Mouse (Mus musculus): Measurements from ENCODE around the gene Elp5.

Gene Elp5

DNA sequence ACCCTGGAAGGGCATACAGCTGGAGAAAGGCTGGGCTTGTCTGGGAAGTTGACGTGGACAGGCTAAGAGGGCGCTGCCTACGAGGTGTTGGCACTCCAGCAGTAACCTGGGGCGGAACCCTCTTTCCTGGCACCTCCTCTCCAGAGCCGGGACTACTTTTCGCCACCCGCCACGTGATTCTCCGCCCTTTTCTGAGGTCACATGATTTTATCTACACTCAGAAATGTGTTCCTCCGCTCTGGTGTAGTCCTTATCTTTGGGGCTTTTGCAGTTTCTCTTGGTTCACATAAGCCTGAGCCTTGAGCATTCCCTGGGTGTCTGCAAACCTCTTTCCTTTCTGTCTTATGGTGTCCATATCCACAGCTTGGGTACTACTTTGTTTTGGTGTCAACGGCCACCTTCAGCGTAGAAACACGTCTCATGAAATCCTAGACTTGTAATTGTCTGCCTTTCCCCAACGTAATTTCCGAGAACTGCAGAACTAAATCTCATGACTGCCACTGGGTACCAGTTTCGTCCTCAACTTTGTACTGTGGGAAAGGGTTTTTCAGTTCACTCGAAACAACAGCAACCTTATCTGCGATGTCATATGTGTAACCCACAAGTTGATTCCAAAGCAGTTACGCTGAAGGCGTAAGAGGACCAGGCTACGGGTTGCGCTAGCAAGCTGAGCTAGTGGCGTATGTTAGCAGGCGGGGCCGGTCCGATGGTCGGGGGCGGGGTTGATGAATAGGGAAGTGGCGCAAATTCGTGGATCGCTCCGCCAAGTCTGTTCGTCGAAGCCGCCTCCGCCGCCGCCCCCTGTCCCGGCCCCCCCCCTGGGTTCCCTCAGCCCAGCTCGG, 8.8 kb upstream of the Elp5 start, which contains the start of gene Gabarap:
Gene Gabarap, plus strand, starts transcription at position 294 of the 842 bp plus-strand sequence.
- peak; percentile 97 to 98 for DNase-seq

- DNase-seq, result no peak
Observed at GRCm38 (mm10) chr11:69989949-69990348, 7.6 kb upstream of the Elp5 start.

GRCm38 (mm10) chr11:69984431-69984830, 2.1 kb upstream of the Elp5 start:
- no peak for DNase-seq

GRCm38 (mm10) chr11:69983377-69983776, 1.1 kb upstream of the Elp5 start:
- DNase-seq, result no peak

- no peak for DNase-seq
Observed at GRCm38 (mm10) chr11:69982877-69983276, 560 bp upstream of the Elp5 start.

GRCm38 (mm10) chr11:69981141-69981762, 1.1 kb downstream of the Elp5 start, which contains the start of gene Ctdnep1:
Gene Ctdnep1 (plus strand): TSS chr11:69981156.
- DNase-seq, result peak; percentile 45 to 60

DNA sequence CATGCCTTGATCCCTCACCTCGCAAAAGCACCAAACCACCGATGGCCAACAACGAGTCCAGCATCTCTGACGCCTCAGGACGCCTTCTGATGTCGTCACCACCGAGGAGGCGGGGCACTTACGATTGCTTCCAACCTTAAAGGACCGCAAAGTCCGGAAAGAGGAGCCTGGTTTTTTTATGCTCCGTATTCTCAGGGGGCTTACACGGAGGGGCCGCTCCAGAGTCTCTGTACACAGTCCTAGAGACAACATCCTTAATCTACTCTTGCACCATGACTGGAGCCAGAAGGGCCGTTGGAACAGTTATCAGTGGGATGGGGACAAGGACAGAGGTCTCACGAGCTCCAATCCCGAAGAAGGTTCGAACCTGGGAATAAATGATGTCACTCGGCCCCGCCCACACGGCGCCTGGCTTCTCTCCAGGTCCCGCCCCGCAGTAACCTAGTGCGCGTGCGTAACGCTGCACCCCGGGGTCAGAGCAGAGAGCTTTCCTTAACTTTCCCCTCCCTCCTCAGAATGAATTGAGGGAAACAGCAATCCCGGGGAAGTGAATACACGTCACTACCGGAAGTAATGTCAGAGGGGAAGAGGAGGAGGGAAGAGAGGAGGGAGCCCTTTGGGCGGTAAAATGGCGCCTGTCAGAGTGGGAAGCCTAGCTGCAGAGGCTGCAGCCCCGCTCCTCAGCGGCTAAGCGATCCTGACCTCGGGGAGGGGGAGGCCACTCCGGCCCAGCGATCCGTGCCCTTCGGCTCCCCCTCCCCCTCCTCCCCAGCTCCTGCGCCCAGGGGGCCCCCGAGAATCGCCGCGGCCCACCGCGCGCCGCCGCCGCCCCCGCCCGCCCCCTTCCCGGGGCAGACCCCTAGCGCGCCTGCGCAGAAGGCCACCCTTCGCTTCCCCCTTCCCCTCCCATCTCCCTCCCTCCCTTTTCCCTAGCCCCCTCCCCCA, 1.8 kb downstream of the Elp5 start:
- DNase-seq, result peak; percentile 98

GRCm38 (mm10) chr11:69979827-69980195, 2.5 kb downstream of the Elp5 start:
- DNase-seq, result no peak

- DNase-seq, result no peak
Observed at GRCm38 (mm10) chr11:69976271-69976670, 6.0 kb downstream of the Elp5 start.

DNA sequence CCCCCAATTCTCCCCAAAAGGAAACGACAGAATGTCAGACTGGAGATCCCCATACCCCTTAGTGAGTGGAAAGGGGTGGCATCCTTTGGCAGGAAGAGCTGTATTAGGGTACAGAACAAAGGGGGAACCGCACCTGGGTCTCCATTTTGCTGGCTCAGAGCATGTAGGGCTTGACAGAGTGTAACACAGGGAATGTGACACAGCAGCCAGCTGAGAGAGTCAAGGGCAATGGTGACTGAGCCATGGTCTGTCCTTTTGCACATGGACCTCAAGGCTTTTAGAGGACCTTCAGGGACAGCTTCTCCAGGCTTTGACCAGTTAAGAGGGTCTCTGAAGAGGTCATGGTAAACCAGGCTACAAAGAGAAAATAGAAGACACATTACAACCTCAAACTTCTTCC, 7.4 kb downstream of the Elp5 start:
- DNase-seq, result no peak

DNA sequence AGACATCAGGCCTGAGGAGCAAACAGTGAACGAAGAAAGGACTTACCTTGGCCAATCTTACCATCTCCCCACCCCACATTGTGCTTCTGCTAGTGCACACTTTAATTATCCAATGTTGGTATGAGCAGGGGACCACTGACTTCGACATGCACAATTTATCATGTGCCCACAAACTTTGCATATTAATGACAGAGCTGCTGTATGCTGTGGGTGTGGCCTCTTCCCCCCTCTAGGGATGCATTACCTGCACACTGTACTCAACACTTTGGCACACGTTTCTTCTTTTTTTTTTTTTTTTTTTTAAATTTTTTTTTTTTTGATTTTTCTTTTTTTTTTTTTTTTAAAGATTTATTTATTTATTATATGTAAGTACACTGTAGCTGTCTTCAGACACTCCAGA, 11.5 kb downstream of the Elp5 start:
- no peak for DNase-seq

- DNase-seq, result no peak
Observed at GRCm38 (mm10) chr11:69970222-69970621, 12.1 kb downstream of the Elp5 start.

DNA sequence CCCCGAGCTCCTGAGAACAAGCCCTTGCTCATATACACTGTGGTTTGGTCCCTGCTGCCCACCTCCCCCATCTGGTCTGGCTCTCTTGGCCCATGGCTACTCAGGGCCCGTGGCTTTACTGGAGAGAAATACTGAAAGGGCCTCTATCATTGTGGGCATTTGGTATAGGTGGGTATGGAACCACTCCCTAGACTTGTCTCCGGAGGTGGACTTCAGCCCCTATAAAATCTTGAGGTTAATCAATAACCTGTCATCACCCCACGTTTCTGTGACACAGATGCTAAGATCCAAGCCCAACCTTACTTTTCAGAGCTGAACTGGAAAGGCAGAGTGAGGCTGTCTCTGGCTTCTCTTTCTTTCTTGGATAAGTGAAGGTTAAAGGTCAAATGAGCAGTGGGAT, 13.5 kb downstream of the Elp5 start:
- DNase-seq, result no peak

DNA sequence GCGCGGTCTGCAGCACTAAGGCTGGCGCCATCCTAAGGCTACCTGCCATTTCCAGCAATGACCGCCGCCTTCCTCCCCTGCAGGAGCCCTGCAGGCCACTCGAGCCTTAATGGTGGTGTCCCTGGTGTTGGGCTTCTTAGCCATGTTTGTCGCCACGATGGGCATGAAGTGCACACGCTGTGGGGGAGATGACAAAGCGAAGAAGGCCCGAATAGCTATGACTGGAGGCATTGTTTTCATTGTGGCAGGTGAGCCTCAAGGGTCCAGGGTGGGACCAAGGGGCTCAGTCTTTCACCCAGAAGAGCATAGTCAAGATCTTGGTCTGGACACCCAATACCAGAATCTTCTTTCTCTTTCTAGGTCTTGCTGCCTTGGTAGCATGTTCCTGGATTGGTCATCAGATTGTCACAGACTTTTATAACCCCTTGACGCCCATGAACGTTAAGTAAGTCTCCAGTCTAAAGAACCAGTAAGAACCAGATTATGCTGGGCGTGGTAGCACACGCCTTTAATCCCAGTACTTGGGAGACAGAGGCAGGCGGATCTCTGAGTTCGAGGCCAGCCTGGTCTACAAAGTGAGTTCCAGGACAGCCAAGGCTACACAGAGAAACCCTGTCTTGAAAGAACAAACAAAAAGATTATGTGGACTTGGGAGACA, 15.3 kb downstream of the Elp5 start:
- no peak for DNase-seq

GRCm38 (mm10) chr11:69966006-69966859, 16.1 kb downstream of the Elp5 start:
- DNase-seq, result peak; percentile 79 to 89

GRCm38 (mm10) chr11:69965271-69966005, 16.9 kb downstream of the Elp5 start:
- DNase-seq, result peak; percentile 70 to 81

- DNase-seq, result no peak
Observed at GRCm38 (mm10) chr11:69964650-69965270, 17.6 kb downstream of the Elp5 start, which contains the start of gene Cldn7. Gene Cldn7 (plus strand): TSS chr11:69964779.

DNA sequence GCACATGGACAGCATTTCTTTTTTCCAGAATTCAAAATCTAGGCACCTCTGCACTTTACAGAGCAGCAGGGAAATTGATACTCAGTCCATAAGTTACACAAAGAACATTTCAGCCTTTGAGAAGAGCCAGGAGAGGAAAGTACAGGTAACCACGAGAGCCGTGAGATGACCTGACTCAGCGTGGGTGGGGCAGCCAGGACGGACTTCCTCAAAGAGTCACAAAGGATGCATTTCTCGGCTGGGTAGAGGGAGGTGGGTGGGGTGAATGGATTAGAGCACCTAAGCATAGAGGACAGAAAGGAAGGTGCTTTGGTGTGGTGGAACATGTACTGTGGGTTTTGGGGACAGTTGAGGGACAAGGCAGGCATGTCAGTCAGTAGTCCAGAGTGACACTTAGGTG, 20.5 kb downstream of the Elp5 start:
- no peak for DNase-seq

DNA sequence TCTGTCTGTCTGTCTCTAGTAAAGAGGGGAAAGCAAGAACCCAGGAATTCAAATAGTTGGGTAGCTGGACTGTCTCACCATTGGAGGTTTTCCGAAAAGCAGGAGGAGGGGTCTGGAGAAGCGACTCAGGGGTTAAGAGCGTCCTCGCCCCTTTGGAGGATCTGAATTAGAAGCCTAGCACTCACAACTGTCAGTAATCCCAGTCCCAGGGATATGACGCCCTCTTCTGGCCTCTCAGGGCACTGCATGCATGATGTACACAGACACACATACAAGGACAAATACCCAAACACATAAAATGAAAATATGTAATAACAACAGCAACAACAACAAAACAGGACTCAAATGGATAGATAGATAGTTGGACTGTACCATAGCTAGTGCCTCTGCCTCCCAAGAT, 21.7 kb downstream of the Elp5 start:
- DNase-seq, result peak; percentile 53 to 55

DNA sequence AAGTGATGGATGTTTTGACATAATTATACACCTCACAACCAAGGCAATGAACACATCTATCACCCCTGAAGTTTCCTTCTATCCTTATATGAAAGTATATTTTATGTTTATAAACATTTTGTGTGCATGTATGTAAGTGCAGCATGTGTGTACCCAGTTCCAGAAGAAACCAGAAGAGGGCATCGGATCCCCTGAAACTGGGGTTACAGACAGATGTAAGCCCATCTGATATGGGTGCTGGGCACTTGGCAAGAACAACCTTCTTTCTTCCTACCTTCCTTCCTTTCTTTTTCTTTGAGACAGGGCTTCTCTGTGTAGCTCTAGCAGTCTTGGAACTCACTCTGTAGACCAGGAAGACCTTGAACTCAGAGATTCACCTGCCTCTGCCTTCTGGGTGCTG, 26.1 kb downstream of the Elp5 start:
- DNase-seq, result no peak

All from kidney, postnatal 4 days (tissue).